Mouse (Mus musculus): ENCODE data around the gene Cdc27. TPM values are rescaled to one million over a fixed set of nuclear protein-coding genes. Genes with fewer than 3 reads are reported as not detected.
A peak's percentile ranks its signal among the peaks of the same experiment; 100 is the strongest.

Gene Cdc27
- polyA plus RNA-seq, 1 experiment from 2014 or later, result 44.4 TPM

DNA sequence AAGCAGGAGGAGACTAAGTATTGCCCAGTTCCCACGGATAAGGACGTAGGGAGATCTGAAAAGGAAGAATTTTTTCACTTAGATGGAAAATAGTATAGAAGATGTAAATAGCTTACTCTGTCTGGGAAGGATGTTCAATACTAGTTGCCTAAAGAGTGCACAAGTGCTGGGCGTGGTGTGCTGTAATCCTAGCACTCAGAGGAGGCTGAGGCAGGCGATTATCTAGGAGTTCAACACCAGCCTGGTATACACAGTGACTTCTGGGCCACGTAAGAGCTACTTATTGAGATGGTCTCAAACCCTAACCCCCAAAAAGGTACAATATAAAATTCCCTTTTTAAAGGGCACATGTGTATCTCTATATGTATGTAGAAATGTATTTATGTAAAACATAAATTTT, 82.7 kb downstream of the Cdc27 start:
- H3K4me2 ChIP-seq (replicated peaks), result peak overlapping the region; percentile 24
- H3K9ac ChIP-seq, result no peak overlapping the region
- H3K36me3 ChIP-seq (replicated peaks; ENCODE audit: control insufficient read depth, insufficient read depth), result peaks cover 28% of the 10 kb centered on the region
- H3K4me1 ChIP-seq (replicated peaks; ENCODE audit: control insufficient read depth, insufficient read depth, low read length), result peaks cover 22% of the 10 kb centered on the region
- WGBS, result 91% methylated on average over 5 of the region's 5 CpGs
- DNase-seq (ENCODE audit: low spot score) (no peak), ATAC-seq (ENCODE audit: low FRiP score) (no peak)
- no peaks in the 10 kb centered on the region for H3K9me3 ChIP-seq (ENCODE audit: control insufficient read depth, low read length)
- H3K4me3 ChIP-seq (replicated peaks; ENCODE audit: low read length), result no peak overlapping the region
- no peaks in the 10 kb centered on the region for H3K27me3 ChIP-seq (ENCODE audit: control insufficient read depth, insufficient read depth, low read length)
- H3K27ac ChIP-seq, result no peak overlapping the region

- Histone ChIP-seq H3K4me2 (replicated peaks) (no peak overlapping the region), H3K9ac (no peak overlapping the region), H3K4me1 (replicated peaks; ENCODE audit: control insufficient read depth, insufficient read depth, low read length) (peaks cover 6% of the 10 kb centered on the region), H3K4me3 (replicated peaks; ENCODE audit: low read length) (no peak overlapping the region), H3K36me3 (replicated peaks; ENCODE audit: control insufficient read depth, insufficient read depth) (peaks cover 37% of the 10 kb centered on the region), H3K27ac (no peak overlapping the region), H3K27me3 (ENCODE audit: control insufficient read depth, insufficient read depth, low read length) (no peaks in the 10 kb centered on the region), H3K9me3 (ENCODE audit: control insufficient read depth, low read length) (no peaks in the 10 kb centered on the region)
- DNase-seq (ENCODE audit: low spot score) (peak; percentile 83), ATAC-seq (ENCODE audit: low FRiP score) (no peak)
Measured at GRCm38 (mm10) chr11:104461551-104461950, 88.9 kb downstream of the Cdc27 start.

DNA sequence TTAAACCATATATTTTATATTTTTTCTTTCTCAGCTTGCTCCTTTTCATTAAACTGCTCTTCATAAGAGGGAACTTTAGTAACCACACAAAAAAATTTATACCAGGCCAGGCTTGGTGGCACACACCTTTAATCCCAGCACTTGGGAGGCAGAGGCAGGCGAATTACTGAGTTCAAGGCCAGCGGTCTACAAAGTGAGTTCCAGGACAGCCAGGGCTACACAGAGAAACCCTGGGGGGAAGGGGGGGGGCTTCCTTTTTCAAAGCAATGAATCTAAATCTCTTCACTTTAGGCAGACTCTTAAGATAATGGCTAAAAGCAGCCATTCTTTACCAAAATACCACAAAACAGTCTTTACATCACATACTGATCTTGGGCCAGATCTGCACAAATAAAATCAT, 90.7 kb downstream of the Cdc27 start:
- H3K4me2 ChIP-seq (replicated peaks), result no peak overlapping the region
- DNase-seq (ENCODE audit: low spot score) (no peak), ATAC-seq (ENCODE audit: low FRiP score) (no peak)
- 0 out of 2 replicates have a peak, but pooled peaks cover 3% of the 10 kb centered on the region for H3K4me1 ChIP-seq (replicated peaks; ENCODE audit: control insufficient read depth, insufficient read depth, low read length)
- H3K9ac ChIP-seq, result no peak overlapping the region
- H3K36me3 ChIP-seq (replicated peaks; ENCODE audit: control insufficient read depth, insufficient read depth), result peaks cover 30% of the 10 kb centered on the region
- H3K27ac ChIP-seq, result no peak overlapping the region
- 98% methylated on average over 2 of the region's 2 CpGs for WGBS
- no peaks in the 10 kb centered on the region for H3K27me3 ChIP-seq (ENCODE audit: control insufficient read depth, insufficient read depth, low read length)
- H3K9me3 ChIP-seq (ENCODE audit: control insufficient read depth, low read length), result no peaks in the 10 kb centered on the region
- no peak overlapping the region for H3K4me3 ChIP-seq (replicated peaks; ENCODE audit: low read length)

DNA sequence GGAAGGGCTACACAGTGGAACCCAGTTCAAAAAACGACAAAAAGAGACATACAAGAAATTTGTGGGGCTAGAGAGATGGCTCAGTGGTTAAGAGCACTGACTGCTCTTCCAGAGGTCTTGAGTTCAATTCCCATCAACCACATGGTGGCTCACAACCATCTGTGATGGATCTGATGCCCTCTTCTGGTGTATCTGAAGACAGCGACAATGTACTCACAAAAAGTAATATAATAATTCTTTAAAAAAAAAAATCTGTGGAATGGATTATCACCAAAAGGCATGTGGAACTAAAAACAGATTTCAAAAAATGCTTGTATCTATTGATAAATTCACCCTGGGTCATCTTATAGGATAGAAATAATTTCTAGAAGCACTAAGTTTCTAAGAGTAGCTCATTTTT, 91.9 kb downstream of the Cdc27 start:
- H3K27me3 ChIP-seq (ENCODE audit: control insufficient read depth, insufficient read depth, low read length), result no peaks in the 10 kb centered on the region
- 83% methylated on average over 2 of the region's 2 CpGs for WGBS
- no peaks in the 10 kb centered on the region for H3K9me3 ChIP-seq (ENCODE audit: control insufficient read depth, low read length)
- H3K4me3 ChIP-seq (replicated peaks; ENCODE audit: low read length), result no peak overlapping the region
- DNase-seq (ENCODE audit: low spot score), result no peak
- H3K27ac ChIP-seq, result no peak overlapping the region
- ATAC-seq (ENCODE audit: low FRiP score), result no peak
- H3K4me2 ChIP-seq (replicated peaks), result no peak overlapping the region
- H3K36me3 ChIP-seq (replicated peaks; ENCODE audit: control insufficient read depth, insufficient read depth), result peaks cover 18% of the 10 kb centered on the region
- H3K9ac ChIP-seq, result no peak overlapping the region
- no peaks in the 10 kb centered on the region for H3K4me1 ChIP-seq (replicated peaks; ENCODE audit: control insufficient read depth, insufficient read depth, low read length)

Other genes with a start within 250 kb of the Cdc27 start
- 30.7 and 33.8 TPM in 2 replicates for gene Kansl1, start 81.8 kb downstream of the Cdc27 start, polyA plus RNA-seq (2014; fragmentation: Nextera tagmentation; extraction: Ambion mirVana)
- 2.4 and 3.0 TPM in 2 replicates for gene Myl4, start within 50 bp of the Cdc27 start, polyA plus RNA-seq (2014; fragmentation: Nextera tagmentation; extraction: Ambion mirVana)
- gene Itgb3, start 57.4 kb upstream of the Cdc27 start, polyA plus RNA-seq (2014; fragmentation: Nextera tagmentation; extraction: Ambion mirVana), result 0.43 and 0.68 TPM in 2 replicates
- gene Gm11639, start 135.1 kb upstream of the Cdc27 start, polyA plus RNA-seq (2014; fragmentation: Nextera tagmentation; extraction: Ambion mirVana), result 0.03 and 0.21 TPM in 2 replicates